11 mouse cellular contexts compared by ENCODE assay signal in genomic region chr12:89377051-89377643, GRCm38 (mm10).
DNase-seq lines count a peak whose midpoint lies in the region; ATAC-seq and TF ChIP-seq lines count a peak whose summit lies in the region.
"Had no signal": no experiment of that assay in that cellular context is flagged by ENCODE, and none has a peak within 500 bp of the region (broad histone marks: within the 10 kb centered on the region; RNA-seq: fewer than 3 reads in every experiment).

No protein-coding gene starts in this region.

- ATAC-seq in forebrain, embryonic 15.5 days (replicated peaks), result peak; percentile 90
- peak; percentile 66 for ATAC-seq in midbrain, postnatal 0 days (ENCODE audit: low FRiP score)

- H3K27me3 ChIP-seq in forebrain, embryonic 15.5 days, result no peaks in the 10 kb centered on the region
- H3K27me3 ChIP-seq in midbrain, postnatal 0 days (ENCODE audit: insufficient read depth, low read length), result no peaks in the 10 kb centered on the region
- H3K27me3 ChIP-seq: limb, embryonic 12.5 days had no signal

- H3K27ac ChIP-seq in forebrain, embryonic 15.5 days (replicated peaks), result peak overlapping the region; percentile 86
- no peak overlapping the region for H3K27ac ChIP-seq in midbrain, postnatal 0 days (ENCODE audit: low read depth, low read length)
- H3K27ac ChIP-seq: gastrocnemius, adult 2 months; limb, embryonic 12.5 days; macrophage had no signal

- DNase-seq in brain, embryonic 14.5 days (ENCODE audit: low read depth), result peak; percentile 73
- peak; percentile 42 to 65 for DNase-seq in layer of hippocampus, postnatal 14 days (ENCODE audit: low spot score in 2 of 2)
- peak; percentile 49 for DNase-seq in midbrain, postnatal 0 days (ENCODE audit: low spot score)
- DNase-seq in kidney, adult 8-10 months, result no peak
- DNase-seq in adipocyte (ENCODE audit: low spot score), result no peak
- no peak for DNase-seq in lung, postnatal 10 days
- DNase-seq: cerebellum, postnatal 36 days; gastrocnemius, adult 2 months had no signal

- TF ChIP-seq POLR2A in brain, embryonic 14.5 days (IDR thresholded peaks at IDR 0.05; ENCODE audit: borderline replicate concordance, extremely low read depth, insufficient read depth, insufficient read length, poor library complexity, severe bottlenecking), result no peak

- H3K4me2 ChIP-seq in forebrain, embryonic 15.5 days (replicated peaks), result no peak overlapping the region
- no peak overlapping the region for H3K4me2 ChIP-seq in midbrain, postnatal 0 days (ENCODE audit: low read depth, low read length, poor library complexity, severe bottlenecking)
- H3K4me2 ChIP-seq: limb, embryonic 12.5 days had no signal

- peaks cover 15% of the 10 kb centered on the region; the same call in 1 of the 2 replicates for H3K4me1 ChIP-seq in forebrain, embryonic 15.5 days
- H3K4me1 ChIP-seq in midbrain, postnatal 0 days (ENCODE audit: insufficient read depth, low read length), result 0 out of 2 replicates have a peak, but pooled peaks cover 6% of the 10 kb centered on the region
- H3K4me1 ChIP-seq: limb, embryonic 12.5 days had no signal

- H3K9me3 ChIP-seq in forebrain, embryonic 15.5 days, result no peaks in the 10 kb centered on the region
- H3K9me3 ChIP-seq in midbrain, postnatal 0 days (ENCODE audit: low read length), result no peaks in the 10 kb centered on the region
- H3K9me3 ChIP-seq: limb, embryonic 12.5 days had no signal

- WGBS in forebrain, embryonic 15.5 days, result 44% methylated on average over 5 of the region's 5 CpGs
- WGBS in midbrain, postnatal 0 days, result 39% methylated on average over 5 of the region's 5 CpGs

- no peak overlapping the region for H3K4me3 ChIP-seq in forebrain, embryonic 15.5 days
- no peak overlapping the region for H3K4me3 ChIP-seq in midbrain, postnatal 0 days (ENCODE audit: low read depth, low read length)
- H3K4me3 ChIP-seq: gastrocnemius, adult 2 months; limb, embryonic 12.5 days had no signal

- H3K9ac ChIP-seq in forebrain, embryonic 15.5 days (replicated peaks), result no peak overlapping the region
- H3K9ac ChIP-seq in midbrain, postnatal 0 days (replicated peaks; ENCODE audit: low read length, poor library complexity, severe bottlenecking), result no peak overlapping the region
- H3K9ac ChIP-seq: limb, embryonic 12.5 days had no signal

- no peak for TF ChIP-seq CTCF in brain, embryonic 14.5 days (IDR thresholded peaks at IDR 0.05; ENCODE audit: borderline replicate concordance, extremely low read depth, insufficient read depth, insufficient read length)
- TF ChIP-seq CTCF in midbrain, postnatal 0 days (IDR thresholded peaks at IDR 0.05), result peak; percentile 49

- no peaks in the 10 kb centered on the region for H3K36me3 ChIP-seq in forebrain, embryonic 15.5 days
- H3K36me3 ChIP-seq in midbrain, postnatal 0 days (ENCODE audit: insufficient read depth, low read length), result no peaks in the 10 kb centered on the region
- H3K36me3 ChIP-seq: limb, embryonic 12.5 days had no signal

Comparison
In these comparisons a context has a peak if more than half of its experiments do, and no peak if none do; other contexts are left out.
1. DNase-seq: peak in brain, embryonic 14.5 days (single experiment), layer of hippocampus, postnatal 14 days (2 of 2) and midbrain, postnatal 0 days (single experiment); none in kidney, adult 8-10 months (0 of 2), adipocyte (single experiment) and lung, postnatal 10 days (single experiment).